Mouse (Mus musculus) spleen, adult 2 months (tissue): ENCODE results near the gene Disp2. TPM values are rescaled to one million over a fixed set of nuclear protein-coding genes. Genes with fewer than 3 reads are reported as not detected.

Source experiments
- DNase-seq, 2 experiments: peaks; one replicate each; pipeline versions ENCODE4 v3.0.0 to v3.0.0-alpha.2; 2012 to 2021; ENCODE audit warnings: low spot score in 2 of 2, low read depth in 1 of 2
- H3K27ac ChIP-seq: fragments of 200-500 bp; 2 replicates; pipeline ENCODE4 v1.5.1; 2012; ENCODE audit warnings: low read length, inconsistent platforms; ENCODE audit not compliant: insufficient read depth
- H3K27me3 ChIP-seq: fragments of 200-500 bp; 2 replicates; pipeline ENCODE4 v1.6.1; 2012; ENCODE audit warnings: mild to moderate bottlenecking, moderate library complexity, low read length, inconsistent platforms; ENCODE audit not compliant: control insufficient read depth, insufficient read depth
- H3K36me3 ChIP-seq: fragments of 200-500 bp; 2 replicates; pipeline ENCODE4 v1.6.1; 2012; ENCODE audit warnings: mild to moderate bottlenecking, low read length, inconsistent platforms; ENCODE audit not compliant: control insufficient read depth, insufficient read depth
- H3K4me1 ChIP-seq: fragments of 200-500 bp; 2 replicates; pipeline ENCODE4 v1.6.1; 2011; ENCODE audit warnings: inconsistent platforms; ENCODE audit not compliant: control insufficient read depth, insufficient read depth, insufficient read length
- H3K4me3 ChIP-seq: fragments of 200-500 bp; 2 replicates; pipeline ENCODE4 v1.5.1; 2011; ENCODE audit warnings: mild to moderate bottlenecking, inconsistent platforms; ENCODE audit not compliant: insufficient read depth, insufficient read length; ENCODE audit errors: extremely low read depth
- CTCF ChIP-seq: fragments of 200-500 bp; IDR thresholded peaks from 2 replicates; pipeline ENCODE4 v1.5.1; 2011; ENCODE audit warnings: mild to moderate bottlenecking, inconsistent platforms; ENCODE audit not compliant: insufficient read depth, insufficient read length, insufficient replicate concordance; ENCODE audit errors: extremely low read depth
- POLR2A ChIP-seq: fragments of 200-500 bp; IDR thresholded peaks from 2 replicates; pipeline ENCODE4 v1.6.1; 2011; ENCODE audit warnings: low read depth, low read length, inconsistent platforms
- WGBS: fragments of 180-500 bp; shearing (Covaris S2); methylation state at CpG from one replicate; pipeline ENCODE4 v1.1.7; 2018; 5-methylcytosine and 5-hydroxymethylcytosine counted together
- polyA plus RNA-seq: library from polyadenylated mRNA; depleted of rRNA; stranded (reverse); fragments of >200 nt; gene quantifications from 2 replicates; pipeline ENCODE4 v1.2.3, GENCODE M21; 2012; rRNA removed

The Disp2 gene
- 0.09 and 0.14 TPM in 2 replicates for polyA plus RNA-seq

- no peaks in the 10 kb centered on the region for H3K36me3 ChIP-seq
- H3K4me3 ChIP-seq = peak within 1 kb of the TSS; percentile 28; the same call in 1 of the 2 replicates
- no peak within 1 kb of the TSS for H3K27ac ChIP-seq
- peak; percentile 39 to 81 for DNase-seq
- no peak for TF ChIP-seq CTCF
- no peak for TF ChIP-seq POLR2A
- 12% methylated on average over 39 of the region's 39 CpGs for WGBS
- no peaks in the 10 kb centered on the region; the same call in 1 of the 2 replicates for H3K4me1 ChIP-seq
- no peaks in the 10 kb centered on the region for H3K27me3 ChIP-seq
Observed at GRCm38 (mm10) chr2:118779504-118780480, at the start of gene Disp2. Gene Disp2 (plus strand): TSS chr2:118779719.

- no peaks in the 10 kb centered on the region for H3K27me3 ChIP-seq
- DNase-seq = no peak
Observed at GRCm38 (mm10) chr2:118729816-118730621, 49.5 kb upstream of the Disp2 start.

GRCm38 (mm10) chr2:118730622-118730915 lies 49.0 kb upstream of the Disp2 start:
- no peak for TF ChIP-seq POLR2A
- peak; percentile 75 for TF ChIP-seq CTCF
- H3K4me1 ChIP-seq = peaks cover 16% of the 10 kb centered on the region
- DNase-seq = peak in 1 of 2 experiments; percentile 67
- no peak overlapping the region for H3K4me3 ChIP-seq
- 17% methylated on average over 3 of the region's 3 CpGs for WGBS
- H3K27ac ChIP-seq = no peak overlapping the region
- H3K36me3 ChIP-seq = no peaks in the 10 kb centered on the region
- H3K27me3 ChIP-seq = no peaks in the 10 kb centered on the region

More at GRCm38 (mm10) chr2:118729816-118730621, 49.5 kb upstream of the Disp2 start:
- H3K4me1 ChIP-seq = peaks cover 16% of the 10 kb centered on the region
- H3K4me3 ChIP-seq = no peak overlapping the region
- H3K36me3 ChIP-seq = no peaks in the 10 kb centered on the region
- no peak overlapping the region for H3K27ac ChIP-seq
- WGBS = 31% methylated on average over 8 of the region's 8 CpGs
- TF ChIP-seq CTCF (no peak), POLR2A (no peak)

- no peak for DNase-seq
- Histone ChIP-seq H3K4me1 (peaks cover 16% of the 10 kb centered on the region), H3K4me3 (no peak overlapping the region), H3K27ac (no peak overlapping the region), H3K27me3 (no peaks in the 10 kb centered on the region), H3K36me3 (no peaks in the 10 kb centered on the region)
- TF ChIP-seq POLR2A (no peak), CTCF (no peak)
- WGBS = 85% methylated on average over 5 of the region's 5 CpGs
Observed at GRCm38 (mm10) chr2:118731981-118732380, 47.5 kb upstream of the Disp2 start.

- Histone ChIP-seq H3K4me3 (no peak overlapping the region), H3K27ac (no peak overlapping the region), H3K36me3 (no peaks in the 10 kb centered on the region), H3K27me3 (no peaks in the 10 kb centered on the region), H3K4me1 (peaks cover 16% of the 10 kb centered on the region)
- TF ChIP-seq CTCF = no peak
- no peak for TF ChIP-seq POLR2A
- WGBS = 86% methylated on average over 5 of the region's 5 CpGs
- DNase-seq = no peak
Observed at GRCm38 (mm10) chr2:118733341-118733740, 46.2 kb upstream of the Disp2 start.

GRCm38 (mm10) chr2:118740341-118740740 lies 39.2 kb upstream of the Disp2 start:
- 42% methylated on average over 3 of the region's 3 CpGs for WGBS
- DNase-seq = no peak
- TF ChIP-seq CTCF = no peak
- no peak for TF ChIP-seq POLR2A

More at GRCm38 (mm10) chr2:118740341-118740740, 39.2 kb upstream of the Disp2 start:
- Histone ChIP-seq H3K27ac (no peak overlapping the region), H3K36me3 (no peaks in the 10 kb centered on the region), H3K4me3 (no peak overlapping the region), H3K4me1 (peaks cover 5% of the 10 kb centered on the region; the same call in 1 of the 2 replicates), H3K27me3 (no peaks in the 10 kb centered on the region)
